Mouse (Mus musculus) heart, embryonic 16.5 days (tissue): ENCODE measurements around the gene Ptpa. TPM values are rescaled to one million over a fixed set of nuclear protein-coding genes. Genes with fewer than 3 reads are reported as not detected.

Source experiments
- ATAC-seq: fragments of 200-750 bp; cut with Nextera tagmentation; replicated peaks from 2 replicates; pipeline ENCODE4 v1.8.0; 2017; ENCODE audit warnings: moderate number of reproducible peaks; ENCODE audit not compliant: insufficient read depth, low FRiP score; ENCODE audit errors: extremely low read depth
- H3K27ac ChIP-seq: fragments of 300-500 bp; sonication (generic); 2 replicates; pipeline ENCODE4 v1.5.1; 2014; ENCODE audit warnings: mild to moderate bottlenecking, low read length, control low read depth, moderate library complexity
- H3K27me3 ChIP-seq: fragments of 300-500 bp; sonication (generic); 2 replicates; pipeline ENCODE4 v1.6.1; 2014; ENCODE audit warnings: low read length, mixed read lengths; ENCODE audit not compliant: control insufficient read depth, insufficient read depth
- H3K36me3 ChIP-seq: fragments of 300-500 bp; sonication (generic); 2 replicates; pipeline ENCODE4 v1.6.1; 2014; ENCODE audit not compliant: control insufficient read depth, insufficient read depth
- H3K4me1 ChIP-seq: fragments of 300-500 bp; sonication (generic); 2 replicates; pipeline ENCODE4 v1.6.1; 2014; ENCODE audit warnings: low read length, mixed read lengths; ENCODE audit not compliant: control insufficient read depth, insufficient read depth
- H3K4me2 ChIP-seq: fragments of 300-500 bp; sonication (generic); 2 replicates; pipeline ENCODE4 v1.6.1; 2014; ENCODE audit warnings: low read depth, mild to moderate bottlenecking, control low read depth, low read length
- H3K4me3 ChIP-seq: fragments of 300-500 bp; sonication (generic); 2 replicates; pipeline ENCODE4 v1.5.1; 2014; ENCODE audit warnings: mild to moderate bottlenecking, control low read depth, low read length
- H3K9ac ChIP-seq: fragments of 300-500 bp; sonication (generic); 2 replicates; pipeline ENCODE4 v1.6.1; 2014; ENCODE audit warnings: low read length, control low read depth
- H3K9me3 ChIP-seq: fragments of 300-500 bp; sonication (generic); replicated peaks from 2 replicates; pipeline ENCODE4 v1.6.1; 2016; ENCODE audit warnings: low read length; ENCODE audit not compliant: control insufficient read depth
- WGBS: fragments of 180-500 bp; shearing (Covaris S2); extraction: QIAGEN DNeasy Blood & Tissue Kit; methylation state at CpG from one replicate; pipeline ENCODE4 v1.1.7; 2014; 5-methylcytosine and 5-hydroxymethylcytosine counted together
- polyA plus RNA-seq: library from polyadenylated mRNA; unstranded; fragments of >200 nt; fragmentation: Nextera tagmentation; extraction: Ambion mirVana; gene quantifications from 2 replicates; pipeline ENCODE4 v1.2.1, GENCODE M21; 2015

The Ptpa gene
- polyA plus RNA-seq, 1 experiment from 2014 or later = 126 TPM

- H3K36me3 ChIP-seq = peaks cover 26% of the 10 kb centered on the region
These were observed 29.5 kb downstream of the Ptpa start for GRCm38 (mm10) chr2:30445312-30445711.

GRCm38 (mm10) chr2:30446891-30447826, 31.3 kb downstream of the Ptpa start:
- Histone ChIP-seq H3K4me2 (no peak overlapping the region), H3K27ac (peak overlapping the region; percentile 100), H3K4me1 (peaks cover 47% of the 10 kb centered on the region), H3K9ac (peak overlapping the region; percentile 27), H3K36me3 (peaks cover 31% of the 10 kb centered on the region), H3K27me3 (no peaks in the 10 kb centered on the region), H3K9me3 (peaks cover 9% of the 10 kb centered on the region; the same call in 1 of the 2 replicates), H3K4me3 (no peak overlapping the region)
- WGBS = 64% methylated on average over 10 of the region's 10 CpGs
- no peak for ATAC-seq

More at GRCm38 (mm10) chr2:30445312-30445711, 29.5 kb downstream of the Ptpa start:
- Histone ChIP-seq H3K9me3 (peaks cover 7% of the 10 kb centered on the region; the same call in 1 of the 2 replicates), H3K4me2 (peak overlapping the region; percentile 9; the same call in 1 of the 2 replicates), H3K4me3 (no peak overlapping the region), H3K27me3 (no peaks in the 10 kb centered on the region), H3K27ac (peak overlapping the region; percentile 100), H3K4me1 (peaks cover 63% of the 10 kb centered on the region), H3K9ac (peak overlapping the region; percentile 57)
- WGBS = 30% methylated on average over 2 of the region's 2 CpGs
- no peak for ATAC-seq

- Histone ChIP-seq H3K9ac (no peak overlapping the region), H3K27ac (peak overlapping the region; percentile 5), H3K4me3 (no peak overlapping the region), H3K4me1 (peaks cover 35% of the 10 kb centered on the region), H3K4me2 (no peak overlapping the region), H3K27me3 (no peaks in the 10 kb centered on the region), H3K36me3 (peaks cover 28% of the 10 kb centered on the region), H3K9me3 (peaks cover 9% of the 10 kb centered on the region; the same call in 1 of the 2 replicates)
- 85% methylated on average over 7 of the region's 7 CpGs for WGBS
- ATAC-seq = no peak
These were observed 32.5 kb downstream of the Ptpa start for GRCm38 (mm10) chr2:30448371-30448770.

- Histone ChIP-seq H3K9me3 (peaks cover 9% of the 10 kb centered on the region; the same call in 1 of the 2 replicates), H3K36me3 (peaks cover 24% of the 10 kb centered on the region), H3K27ac (no peak overlapping the region), H3K4me2 (no peak overlapping the region), H3K4me3 (no peak overlapping the region), H3K27me3 (no peaks in the 10 kb centered on the region), H3K4me1 (peaks cover 14% of the 10 kb centered on the region), H3K9ac (no peak overlapping the region)
- no peak for ATAC-seq
- WGBS = 74% methylated on average over 1 of the region's 1 CpGs
These were observed 34.7 kb downstream of the Ptpa start for GRCm38 (mm10) chr2:30450530-30450929.

GRCm38 (mm10) chr2:30451525-30451924, 35.7 kb downstream of the Ptpa start:
- Histone ChIP-seq H3K4me1 (peaks cover 11% of the 10 kb centered on the region), H3K27ac (no peak overlapping the region), H3K4me3 (no peak overlapping the region), H3K36me3 (peaks cover 21% of the 10 kb centered on the region), H3K9me3 (peaks cover 9% of the 10 kb centered on the region; the same call in 1 of the 2 replicates), H3K4me2 (no peak overlapping the region), H3K9ac (no peak overlapping the region), H3K27me3 (no peaks in the 10 kb centered on the region)
- WGBS = 83% methylated on average over 3 of the region's 3 CpGs
- ATAC-seq = no peak

GRCm38 (mm10) chr2:30453570-30453969, 37.7 kb downstream of the Ptpa start:
- WGBS = 72% methylated on average over 3 of the region's 3 CpGs

GRCm38 (mm10) chr2:30454587-30454986, 38.7 kb downstream of the Ptpa start:
- Histone ChIP-seq H3K4me1 (peaks cover 14% of the 10 kb centered on the region), H3K27me3 (no peaks in the 10 kb centered on the region), H3K4me3 (no peak overlapping the region), H3K4me2 (no peak overlapping the region), H3K9ac (no peak overlapping the region), H3K36me3 (peaks cover 15% of the 10 kb centered on the region), H3K27ac (no peak overlapping the region), H3K9me3 (peaks cover 7% of the 10 kb centered on the region; the same call in 1 of the 2 replicates)
- no peak for ATAC-seq
- WGBS = 59% methylated on average over 5 of the region's 5 CpGs

More at GRCm38 (mm10) chr2:30453570-30453969, 37.7 kb downstream of the Ptpa start:
- H3K4me1 ChIP-seq = peaks cover 14% of the 10 kb centered on the region
- no peak for ATAC-seq
- H3K27me3 ChIP-seq = no peaks in the 10 kb centered on the region
- H3K36me3 ChIP-seq = peaks cover 20% of the 10 kb centered on the region
- H3K9ac ChIP-seq = no peak overlapping the region
- no peak overlapping the region for H3K4me2 ChIP-seq
- peaks cover 9% of the 10 kb centered on the region; the same call in 1 of the 2 replicates for H3K9me3 ChIP-seq
- no peak overlapping the region for H3K4me3 ChIP-seq
- H3K27ac ChIP-seq = no peak overlapping the region

GRCm38 (mm10) chr2:30456104-30456980, 40.5 kb downstream of the Ptpa start:
- Histone ChIP-seq H3K27me3 (no peaks in the 10 kb centered on the region), H3K9me3 (no peaks in the 10 kb centered on the region), H3K9ac (peak overlapping the region; percentile 12), H3K4me1 (peaks cover 14% of the 10 kb centered on the region), H3K4me3 (no peak overlapping the region), H3K4me2 (no peak overlapping the region), H3K36me3 (peaks cover 3% of the 10 kb centered on the region; the same call in 1 of the 2 replicates), H3K27ac (peak overlapping the region; percentile 33; the same call in 1 of the 2 replicates)
- no peak for ATAC-seq
- 49% methylated on average over 13 of the region's 13 CpGs for WGBS
